Mouse (Mus musculus): ENCODE data around the gene Kif14.

GRCm38 (mm10) chr1:136559284-136559683 is 93.1 kb downstream of the Kif14 start:
- TF ChIP-seq CTCF (IDR thresholded peaks at IDR 0.05; ENCODE audit: borderline replicate concordance, extremely low read depth, insufficient read depth, insufficient read length), result no peak
- TF ChIP-seq POLR2A (IDR thresholded peaks at IDR 0.05; ENCODE audit: borderline replicate concordance, extremely low read depth, insufficient read depth, insufficient read length, poor library complexity, severe bottlenecking), result no peak
